Mouse (Mus musculus) liver, adult 10 weeks (tissue): ENCODE measurements around the gene Atp6v0a2. TPM values are rescaled to one million over a fixed set of nuclear protein-coding genes. Genes with fewer than 3 reads are reported as not detected.

Source experiments
- polyA plus RNA-seq: library from polyadenylated mRNA; stranded (reverse); fragments of 350-450 nt; fragmentation: Illumina TruSeq; extraction: RNeasy Lipid Tissue Mini Kit (QIAGEN cat#74804); gene quantifications from one replicate; pipeline ENCODE4 v1.2.3, GENCODE M21; 2014; ENCODE audit warnings: low read depth, low replicate concordance

Gene Atp6v0a2
- 12.0 TPM for polyA plus RNA-seq

DNA sequence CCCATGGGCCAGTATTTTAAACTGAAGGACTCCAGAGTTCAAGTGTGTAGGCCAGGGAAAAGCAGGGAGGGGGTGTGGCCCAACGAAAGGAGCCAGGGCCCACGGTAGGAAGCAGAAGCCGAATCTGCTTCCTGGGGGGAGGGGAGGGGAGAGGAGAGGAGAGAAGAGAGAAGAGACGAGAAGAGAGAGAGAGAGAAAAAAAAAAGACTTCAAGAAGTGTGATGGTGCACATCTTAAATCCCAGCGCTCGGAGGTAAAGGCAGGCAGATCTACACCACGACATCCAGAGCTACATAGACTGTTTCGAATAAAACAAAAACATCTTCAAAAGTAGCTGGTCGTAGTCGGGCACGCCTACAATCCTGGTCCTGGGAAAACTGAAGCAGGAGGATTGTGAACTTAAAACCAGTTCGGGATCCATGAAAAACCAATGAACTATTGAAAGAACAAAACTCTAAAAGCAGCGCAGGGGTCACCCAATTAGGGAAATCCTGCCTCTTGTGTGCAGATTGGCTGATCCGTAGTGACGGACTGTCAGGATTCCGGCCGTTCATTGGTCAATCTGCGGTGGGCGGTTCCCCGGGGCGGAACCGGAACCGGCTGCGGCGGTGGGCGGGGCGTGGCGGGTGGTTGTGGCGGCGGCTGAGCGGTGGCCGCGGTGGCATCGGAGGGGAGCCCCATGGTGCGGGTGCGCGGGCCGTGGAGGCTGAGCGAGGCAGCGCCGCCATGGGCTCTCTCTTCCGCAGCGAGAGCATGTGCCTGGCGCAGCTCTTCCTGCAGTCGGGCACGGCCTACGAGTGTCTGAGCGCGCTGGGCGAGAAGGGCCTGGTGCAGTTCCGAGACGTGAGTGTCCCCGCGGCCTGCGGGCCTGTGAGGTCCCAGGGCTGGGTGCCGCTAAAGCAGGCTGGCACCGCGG is at the start of gene Atp6v0a2:
Gene Atp6v0a2, plus strand, starts transcription at position 129 of the 916 bp plus-strand sequence.

DNA sequence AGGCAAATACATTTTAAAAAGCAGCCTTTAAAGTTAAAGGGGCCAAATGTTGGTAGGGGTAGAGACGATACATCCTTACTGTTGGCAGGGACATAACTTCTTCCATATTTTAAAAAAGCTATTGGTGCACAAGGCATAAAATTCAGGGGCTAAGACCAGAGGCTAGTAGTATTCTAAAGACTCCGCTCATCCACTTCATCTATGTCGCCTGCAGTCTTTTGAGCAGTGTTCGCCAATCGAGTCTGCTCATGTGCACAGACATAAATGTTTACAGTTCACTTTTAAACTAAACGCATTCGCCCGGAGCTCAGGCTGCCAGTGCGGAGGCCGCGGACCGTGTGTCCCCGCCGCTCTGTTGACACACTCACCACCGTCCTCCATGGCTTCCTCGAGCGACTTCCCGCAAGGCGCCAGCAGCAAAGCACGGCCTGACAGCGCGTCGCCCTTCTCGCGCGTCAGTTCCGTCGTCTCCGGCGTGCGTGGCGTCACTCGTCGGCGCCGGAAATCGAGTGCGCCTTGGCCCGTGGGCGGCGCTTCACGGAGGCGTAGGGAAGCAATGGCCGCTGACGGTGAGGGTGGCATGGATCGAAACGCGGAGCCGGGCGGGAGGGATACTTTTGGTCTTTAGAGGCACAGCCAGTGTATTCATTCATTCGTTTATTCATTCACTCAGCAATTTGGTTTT is 49.6 kb upstream of the Atp6v0a2 start, which contains the start of the genes Eif2b1 and Gtf2h3:
Gene Eif2b1, minus strand, starts transcription at position 499 of the 685 bp plus-strand sequence.
Gene Gtf2h3, plus strand, starts transcription at position 508 of the 685 bp plus-strand sequence.

DNA sequence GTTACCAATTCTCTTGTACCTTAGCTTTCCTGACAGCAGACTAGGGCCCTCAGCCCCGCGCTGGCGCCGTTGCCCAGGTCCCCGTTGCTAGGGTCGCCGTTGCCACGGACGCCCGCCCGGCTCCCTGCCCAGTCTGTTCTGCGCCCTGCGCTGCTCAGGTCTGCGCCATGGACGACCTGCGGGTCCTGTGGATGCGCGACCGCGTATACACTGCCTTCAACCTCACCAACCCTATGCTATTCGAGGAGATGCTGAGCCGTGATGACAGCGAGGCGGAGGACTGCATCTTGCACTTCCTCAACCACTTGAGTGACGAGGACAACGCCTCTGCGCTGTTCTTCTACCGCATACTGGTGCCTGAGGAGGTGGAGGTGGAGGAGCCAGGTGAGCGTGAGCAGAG is 96.6 kb downstream of the Atp6v0a2 start, which contains the start of gene Dnah10:
Gene Dnah10, plus strand, starts transcription at position 89 of the 400 bp plus-strand sequence.

Other genes with a start within 250 kb of the Atp6v0a2 start
- gene Sbno1, start 202.6 kb upstream of the Atp6v0a2 start, polyA plus RNA-seq: 25.7 TPM
- gene Kmt5a, start 188.6 kb upstream of the Atp6v0a2 start, polyA plus RNA-seq: 22.0 TPM
- 1.6 TPM for gene Rilpl2, start 150.2 kb upstream of the Atp6v0a2 start, polyA plus RNA-seq
- gene Snrnp35, start 145.4 kb upstream of the Atp6v0a2 start, polyA plus RNA-seq: 0.98 TPM
- gene Rilpl1, start 97.2 kb upstream of the Atp6v0a2 start, polyA plus RNA-seq: 0.66 TPM
- 919 TPM for gene Tmed2, start 87.9 kb upstream of the Atp6v0a2 start, polyA plus RNA-seq
- 4.1 TPM for gene Ddx55, start 75.7 kb upstream of the Atp6v0a2 start, polyA plus RNA-seq
- gene Eif2b1, start 49.4 kb upstream of the Atp6v0a2 start, polyA plus RNA-seq: 28.7 TPM
- gene Gtf2h3, start 49.4 kb upstream of the Atp6v0a2 start, polyA plus RNA-seq: 6.8 TPM
- not detected for gene Dnah10, start 96.5 kb downstream of the Atp6v0a2 start, polyA plus RNA-seq
- not detected for gene Ccdc92, start 233.8 kb downstream of the Atp6v0a2 start, polyA plus RNA-seq
- gene Zfp664, start 234.1 kb downstream of the Atp6v0a2 start, polyA plus RNA-seq: 20.8 TPM